Mouse (Mus musculus): ENCODE results near the gene Olfr510. TPM values are rescaled to one million over a fixed set of nuclear protein-coding genes. Genes with fewer than 3 reads are reported as not detected.
"Not testable (repeated sequence)": the region's sequence is repeated elsewhere in the genome, so short reads cannot be mapped to it uniquely, and the experiment has no call there.

The Olfr510 gene
- polyA plus RNA-seq (2014; fragmentation: Nextera tagmentation; extraction: Ambion mirVana): not detected in 2 replicates

- Histone ChIP-seq H3K9me3 (replicated peaks; ENCODE audit: control insufficient read depth, low read length) (no peaks in the 10 kb centered on the region), H3K27ac (ENCODE audit: low read depth, low read length) (no peak within 1 kb of the TSS), H3K9ac (ENCODE audit: low read depth, low read length) (no peak within 1 kb of the TSS), H3K4me2 (no peak within 1 kb of the TSS), H3K36me3 (ENCODE audit: control insufficient read depth, insufficient read depth, low read length) (no peaks in the 10 kb centered on the region), H3K27me3 (ENCODE audit: control insufficient read depth, insufficient read depth, low read length) (no peaks in the 10 kb centered on the region), H3K4me1 (ENCODE audit: control insufficient read depth, insufficient read depth, low read length) (no peaks in the 10 kb centered on the region), H3K4me3 (ENCODE audit: low read depth, low read length) (no peak within 1 kb of the TSS)
- WGBS (ENCODE audit: insufficient replicate concordance): 81% methylated on average over 1 of the region's 1 CpGs
- no peak for ATAC-seq (replicated peaks; ENCODE audit: insufficient number of reproducible peaks, low FRiP score, low TSS enrichment)
Measured at GRCm38 (mm10) chr7:108666118-108666517, at the start of gene Olfr510. TSS of gene Olfr510 (plus strand) at chr7:108666418.

- H3K36me3 ChIP-seq (ENCODE audit: control insufficient read depth, insufficient read depth, low read length); H3K4me3 ChIP-seq (ENCODE audit: low read depth, low read length); H3K27ac ChIP-seq (ENCODE audit: low read depth, low read length); H3K4me1 ChIP-seq (ENCODE audit: control insufficient read depth, insufficient read depth, low read length); ATAC-seq (replicated peaks; ENCODE audit: insufficient number of reproducible peaks, low FRiP score, low TSS enrichment); H3K4me2 ChIP-seq; H3K27me3 ChIP-seq (ENCODE audit: control insufficient read depth, insufficient read depth, low read length); H3K9me3 ChIP-seq (replicated peaks; ENCODE audit: control insufficient read depth, low read length); H3K9ac ChIP-seq (ENCODE audit: low read depth, low read length): not testable (repeated sequence)
- 69% methylated on average over 3 of the region's 3 CpGs for WGBS (ENCODE audit: insufficient replicate concordance)
Measured at GRCm38 (mm10) chr7:108616781-108617180, 49.4 kb upstream of the Olfr510 start.

GRCm38 (mm10) chr7:108621514-108621913 is 44.7 kb upstream of the Olfr510 start, which contains the start of gene Olfr507:
TSS of gene Olfr507 (plus strand) at chr7:108621814.
- Histone ChIP-seq H3K4me2 (no peak within 1 kb of the TSS), H3K27ac (ENCODE audit: low read depth, low read length) (no peak within 1 kb of the TSS), H3K4me1 (ENCODE audit: control insufficient read depth, insufficient read depth, low read length) (no peaks in the 10 kb centered on the region), H3K4me3 (ENCODE audit: low read depth, low read length) (no peak within 1 kb of the TSS), H3K36me3 (ENCODE audit: control insufficient read depth, insufficient read depth, low read length) (no peaks in the 10 kb centered on the region), H3K9me3 (replicated peaks; ENCODE audit: control insufficient read depth, low read length) (no peaks in the 10 kb centered on the region), H3K9ac (ENCODE audit: low read depth, low read length) (no peak within 1 kb of the TSS), H3K27me3 (ENCODE audit: control insufficient read depth, insufficient read depth, low read length) (no peaks in the 10 kb centered on the region)
- 73% methylated on average over 2 of the region's 2 CpGs for WGBS (ENCODE audit: insufficient replicate concordance)
- no peak for ATAC-seq (replicated peaks; ENCODE audit: insufficient number of reproducible peaks, low FRiP score, low TSS enrichment)

- Histone ChIP-seq H3K9ac (ENCODE audit: low read depth, low read length) (no peak within 1 kb of the TSS), H3K27me3 (ENCODE audit: control insufficient read depth, insufficient read depth, low read length) (no peaks in the 10 kb centered on the region), H3K4me2 (no peak within 1 kb of the TSS), H3K36me3 (ENCODE audit: control insufficient read depth, insufficient read depth, low read length) (no peaks in the 10 kb centered on the region), H3K27ac (ENCODE audit: low read depth, low read length) (no peak within 1 kb of the TSS), H3K4me1 (ENCODE audit: control insufficient read depth, insufficient read depth, low read length) (no peaks in the 10 kb centered on the region), H3K4me3 (ENCODE audit: low read depth, low read length) (no peak within 1 kb of the TSS), H3K9me3 (replicated peaks; ENCODE audit: control insufficient read depth, low read length) (no peaks in the 10 kb centered on the region)
- ATAC-seq (replicated peaks; ENCODE audit: insufficient number of reproducible peaks, low FRiP score, low TSS enrichment): no peak
- 78% methylated on average over 3 of the region's 3 CpGs for WGBS (ENCODE audit: insufficient replicate concordance)
Measured at GRCm38 (mm10) chr7:108629694-108630093, 36.5 kb upstream of the Olfr510 start, which contains the start of gene Olfr508. TSS of gene Olfr508 (plus strand) at chr7:108629994.

- H3K27me3 ChIP-seq (ENCODE audit: control insufficient read depth, insufficient read depth, low read length): no peaks in the 10 kb centered on the region
- no peak within 1 kb of the TSS for H3K4me3 ChIP-seq (ENCODE audit: low read depth, low read length)
- H3K9ac ChIP-seq (ENCODE audit: low read depth, low read length): no peak within 1 kb of the TSS
- no peaks in the 10 kb centered on the region for H3K9me3 ChIP-seq (replicated peaks; ENCODE audit: control insufficient read depth, low read length)
- no peak within 1 kb of the TSS for H3K27ac ChIP-seq (ENCODE audit: low read depth, low read length)
- ATAC-seq (replicated peaks; ENCODE audit: insufficient number of reproducible peaks, low FRiP score, low TSS enrichment): no peak
- no peak within 1 kb of the TSS for H3K4me2 ChIP-seq
- H3K36me3 ChIP-seq (ENCODE audit: control insufficient read depth, insufficient read depth, low read length): no peaks in the 10 kb centered on the region
- H3K4me1 ChIP-seq (ENCODE audit: control insufficient read depth, insufficient read depth, low read length): no peaks in the 10 kb centered on the region
Measured at GRCm38 (mm10) chr7:108651806-108652205, 14.4 kb upstream of the Olfr510 start, which contains the start of gene Olfr509. TSS of gene Olfr509 (minus strand) at chr7:108651906.

GRCm38 (mm10) chr7:108662419-108662818 is 3.8 kb upstream of the Olfr510 start:
- Histone ChIP-seq H3K36me3 (ENCODE audit: control insufficient read depth, insufficient read depth, low read length) (no peaks in the 10 kb centered on the region), H3K27me3 (ENCODE audit: control insufficient read depth, insufficient read depth, low read length) (no peaks in the 10 kb centered on the region), H3K4me3 (ENCODE audit: low read depth, low read length) (no peak overlapping the region), H3K9ac (ENCODE audit: low read depth, low read length) (no peak overlapping the region), H3K9me3 (replicated peaks; ENCODE audit: control insufficient read depth, low read length) (no peaks in the 10 kb centered on the region), H3K4me2 (no peak overlapping the region), H3K4me1 (ENCODE audit: control insufficient read depth, insufficient read depth, low read length) (no peaks in the 10 kb centered on the region), H3K27ac (ENCODE audit: low read depth, low read length) (no peak overlapping the region)
- WGBS (ENCODE audit: insufficient replicate concordance): 73% methylated on average over 3 of the region's 3 CpGs
- ATAC-seq (replicated peaks; ENCODE audit: insufficient number of reproducible peaks, low FRiP score, low TSS enrichment): no peak

- 68% methylated on average over 1 of the region's 1 CpGs for WGBS (ENCODE audit: insufficient replicate concordance)
- Histone ChIP-seq H3K27ac (ENCODE audit: low read depth, low read length) (no peak overlapping the region), H3K9me3 (replicated peaks; ENCODE audit: control insufficient read depth, low read length) (no peaks in the 10 kb centered on the region), H3K4me3 (ENCODE audit: low read depth, low read length) (no peak overlapping the region), H3K4me2 (no peak overlapping the region), H3K27me3 (ENCODE audit: control insufficient read depth, insufficient read depth, low read length) (no peaks in the 10 kb centered on the region), H3K9ac (ENCODE audit: low read depth, low read length) (no peak overlapping the region), H3K36me3 (ENCODE audit: control insufficient read depth, insufficient read depth, low read length) (no peaks in the 10 kb centered on the region), H3K4me1 (ENCODE audit: control insufficient read depth, insufficient read depth, low read length) (no peaks in the 10 kb centered on the region)
- no peak for ATAC-seq (replicated peaks; ENCODE audit: insufficient number of reproducible peaks, low FRiP score, low TSS enrichment)
Measured at GRCm38 (mm10) chr7:108671058-108671457, 4.8 kb downstream of the Olfr510 start.

GRCm38 (mm10) chr7:108678886-108679285 is 12.7 kb downstream of the Olfr510 start:
- ATAC-seq (replicated peaks; ENCODE audit: insufficient number of reproducible peaks, low FRiP score, low TSS enrichment): no peak
- Histone ChIP-seq H3K27me3 (ENCODE audit: control insufficient read depth, insufficient read depth, low read length) (no peaks in the 10 kb centered on the region), H3K9me3 (replicated peaks; ENCODE audit: control insufficient read depth, low read length) (no peaks in the 10 kb centered on the region), H3K36me3 (ENCODE audit: control insufficient read depth, insufficient read depth, low read length) (no peaks in the 10 kb centered on the region), H3K9ac (ENCODE audit: low read depth, low read length) (no peak overlapping the region), H3K4me3 (ENCODE audit: low read depth, low read length) (no peak overlapping the region), H3K4me1 (ENCODE audit: control insufficient read depth, insufficient read depth, low read length) (no peaks in the 10 kb centered on the region), H3K27ac (ENCODE audit: low read depth, low read length) (no peak overlapping the region), H3K4me2 (no peak overlapping the region)
- 73% methylated on average over 4 of the region's 4 CpGs for WGBS (ENCODE audit: insufficient replicate concordance)

GRCm38 (mm10) chr7:108713020-108713419 is 46.8 kb downstream of the Olfr510 start, which contains the start of gene Olfr512:
TSS of gene Olfr512 (plus strand) at chr7:108713320.
- Histone ChIP-seq H3K4me2 (no peak within 1 kb of the TSS), H3K27ac (ENCODE audit: low read depth, low read length) (no peak within 1 kb of the TSS), H3K4me3 (ENCODE audit: low read depth, low read length) (no peak within 1 kb of the TSS), H3K9ac (ENCODE audit: low read depth, low read length) (no peak within 1 kb of the TSS), H3K4me1 (ENCODE audit: control insufficient read depth, insufficient read depth, low read length) (no peaks in the 10 kb centered on the region), H3K9me3 (replicated peaks; ENCODE audit: control insufficient read depth, low read length) (no peaks in the 10 kb centered on the region), H3K36me3 (ENCODE audit: control insufficient read depth, insufficient read depth, low read length) (no peaks in the 10 kb centered on the region), H3K27me3 (ENCODE audit: control insufficient read depth, insufficient read depth, low read length) (no peaks in the 10 kb centered on the region)
- ATAC-seq (replicated peaks; ENCODE audit: insufficient number of reproducible peaks, low FRiP score, low TSS enrichment): no peak
